Mouse (Mus musculus) G1E (cell line): ENCODE results near the gene Nicn1.

ENCODE experiments used
- CTCF ChIP-seq: IDR thresholded peaks from 2 replicates; pipeline ENCODE4 v1.5.1; 2012; ENCODE audit warnings: low read depth, low read length, inconsistent platforms, mixed read lengths
- GATA1 ChIP-seq: IDR thresholded peaks from 2 replicates; pipeline ENCODE4 v1.6.1; 2012; ENCODE audit warnings: borderline replicate concordance, low read length, inconsistent platforms, mixed read lengths
- GATA2 ChIP-seq: IDR thresholded peaks from 2 replicates; pipeline ENCODE4 v1.6.1; 2012; ENCODE audit warnings: low read depth, low read length, inconsistent platforms, borderline replicate concordance
- POLR2AphosphoS5 ChIP-seq: IDR thresholded peaks from 2 replicates; pipeline ENCODE4 v1.6.1; 2012; ENCODE audit warnings: low read depth, low read length, inconsistent platforms; ENCODE audit not compliant: insufficient replicate concordance
- TAL1 ChIP-seq: conservative IDR thresholded peaks from 2 replicates; pipeline ENCODE4 v1.6.1; 2012; ENCODE audit warnings: low read depth, low read length, inconsistent platforms, mixed read lengths

DNA sequence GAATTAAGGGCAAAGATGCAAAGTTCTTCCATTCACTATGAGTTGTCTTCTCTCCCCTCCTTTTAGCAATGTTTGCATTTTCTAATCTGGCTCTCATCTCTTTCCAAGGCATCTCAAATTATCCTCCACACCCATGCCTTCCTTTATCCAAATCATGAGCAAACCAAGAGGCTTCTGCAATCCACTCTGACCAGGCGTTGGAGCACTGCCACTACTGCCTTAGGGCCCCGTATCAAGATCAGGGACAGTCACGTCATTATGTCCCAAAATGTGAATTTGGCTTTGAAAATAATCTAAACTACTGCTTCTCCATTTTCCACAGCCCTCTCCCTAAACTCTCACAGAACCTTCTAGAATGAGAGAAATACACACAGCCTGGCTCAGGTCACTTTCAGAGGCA lies 45.7 kb upstream of the Nicn1 start:
- no peak for TF ChIP-seq GATA1
- no peak for TF ChIP-seq CTCF
- TF ChIP-seq POLR2AphosphoS5 = no peak
- TF ChIP-seq TAL1 = no peak
- TF ChIP-seq GATA2 = no peak
